Mouse (Mus musculus) ES-Bruce4 (cell line): ENCODE data around the gene Hras.

Source experiments
- CTCF ChIP-seq: IDR thresholded peaks from one replicate; pipeline ENCODE4 v1.8.1; 2011; ENCODE audit warnings: low read depth, low read length
- EP300 ChIP-seq: IDR thresholded peaks from 2 replicates; pipeline ENCODE4 v1.6.1; 2011; ENCODE audit warnings: low read depth, low read length; ENCODE audit not compliant: insufficient read depth
- POLR2A ChIP-seq: IDR thresholded peaks from one replicate; pipeline ENCODE4 v1.8.1; 2011; ENCODE audit warnings: low read length; ENCODE audit not compliant: insufficient read depth

DNA sequence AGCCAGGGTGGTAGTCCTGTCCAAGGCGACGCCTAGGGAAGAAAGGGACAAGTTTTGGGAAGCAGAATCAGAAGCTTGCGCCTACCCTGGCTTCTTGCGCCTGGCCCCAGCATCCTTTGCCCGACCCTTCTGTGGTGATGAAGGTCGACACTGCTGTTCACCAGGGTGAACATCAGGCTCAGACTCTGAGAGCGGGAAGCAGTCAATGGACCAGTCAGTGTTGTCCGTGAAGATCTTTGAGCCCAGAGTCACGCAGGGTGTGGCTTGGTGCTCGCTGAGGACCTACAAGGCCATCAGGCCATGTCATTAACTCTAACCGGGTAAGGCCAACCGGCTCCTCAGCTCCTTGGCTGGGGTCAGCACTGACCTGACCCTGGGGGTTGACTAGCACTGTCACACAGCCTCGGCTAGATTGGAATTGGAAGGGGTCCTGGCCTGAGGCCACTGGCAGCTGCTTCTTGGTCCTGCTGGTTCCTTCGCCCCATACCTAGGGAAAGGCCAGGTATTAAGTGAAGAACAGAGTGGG, 16.9 kb upstream of the Hras start:
- no peak for TF ChIP-seq POLR2A
- no peak for TF ChIP-seq CTCF
- no peak for TF ChIP-seq EP300
